Mouse (Mus musculus) thymus, adult 2 months (tissue): Measurements from ENCODE around the gene Stx4a.

Source experiments
- CTCF ChIP-seq: fragments of 200-500 bp; IDR thresholded peaks from 2 replicates; pipeline ENCODE4 v1.5.1; 2012; ENCODE audit warnings: mild to moderate bottlenecking, control low read depth, low read length, moderate library complexity, borderline replicate concordance; ENCODE audit not compliant: control insufficient read depth, poor library complexity, insufficient read depth; ENCODE audit errors: extremely low read depth
- POLR2A ChIP-seq: fragments of 200-500 bp; IDR thresholded peaks from 2 replicates; pipeline ENCODE4 v1.6.1; 2012; ENCODE audit warnings: mild to moderate bottlenecking, low read length, control low read depth, moderate library complexity; ENCODE audit not compliant: control insufficient read depth, poor library complexity, insufficient read depth; ENCODE audit errors: extremely low read depth

DNA sequence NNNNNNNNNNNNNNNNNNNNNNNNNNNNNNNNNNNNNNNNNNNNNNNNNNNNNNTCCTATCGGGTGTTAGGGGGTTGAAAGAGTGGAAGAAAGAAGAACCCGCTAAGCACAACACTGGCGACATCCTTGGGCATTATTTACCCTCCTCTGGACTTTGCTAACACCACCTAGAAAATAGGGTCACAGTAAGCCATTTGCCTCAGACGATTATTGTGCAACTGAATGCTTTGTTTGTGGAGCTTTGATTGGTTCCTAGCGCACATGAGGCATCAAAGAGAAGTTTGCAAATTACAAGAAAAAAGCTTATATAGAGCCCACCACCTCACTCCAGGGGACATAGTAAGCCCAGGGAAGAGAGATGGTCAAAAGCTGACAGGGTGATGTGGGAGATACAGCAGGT is 15.3 kb upstream of the Stx4a start:
- TF ChIP-seq CTCF = no peak
- TF ChIP-seq POLR2A = no peak
